Mouse (Mus musculus): ENCODE results near the gene Lrrc75a. TPM values are rescaled to one million over a fixed set of nuclear protein-coding genes. Genes with fewer than 3 reads are reported as not detected.

Lrrc75a gene
- polyA plus RNA-seq (2016; fragmentation: Nextera tagmentation; extraction: Ambion mirVana) = 14.2 and 15.9 TPM in 2 replicates

DNA sequence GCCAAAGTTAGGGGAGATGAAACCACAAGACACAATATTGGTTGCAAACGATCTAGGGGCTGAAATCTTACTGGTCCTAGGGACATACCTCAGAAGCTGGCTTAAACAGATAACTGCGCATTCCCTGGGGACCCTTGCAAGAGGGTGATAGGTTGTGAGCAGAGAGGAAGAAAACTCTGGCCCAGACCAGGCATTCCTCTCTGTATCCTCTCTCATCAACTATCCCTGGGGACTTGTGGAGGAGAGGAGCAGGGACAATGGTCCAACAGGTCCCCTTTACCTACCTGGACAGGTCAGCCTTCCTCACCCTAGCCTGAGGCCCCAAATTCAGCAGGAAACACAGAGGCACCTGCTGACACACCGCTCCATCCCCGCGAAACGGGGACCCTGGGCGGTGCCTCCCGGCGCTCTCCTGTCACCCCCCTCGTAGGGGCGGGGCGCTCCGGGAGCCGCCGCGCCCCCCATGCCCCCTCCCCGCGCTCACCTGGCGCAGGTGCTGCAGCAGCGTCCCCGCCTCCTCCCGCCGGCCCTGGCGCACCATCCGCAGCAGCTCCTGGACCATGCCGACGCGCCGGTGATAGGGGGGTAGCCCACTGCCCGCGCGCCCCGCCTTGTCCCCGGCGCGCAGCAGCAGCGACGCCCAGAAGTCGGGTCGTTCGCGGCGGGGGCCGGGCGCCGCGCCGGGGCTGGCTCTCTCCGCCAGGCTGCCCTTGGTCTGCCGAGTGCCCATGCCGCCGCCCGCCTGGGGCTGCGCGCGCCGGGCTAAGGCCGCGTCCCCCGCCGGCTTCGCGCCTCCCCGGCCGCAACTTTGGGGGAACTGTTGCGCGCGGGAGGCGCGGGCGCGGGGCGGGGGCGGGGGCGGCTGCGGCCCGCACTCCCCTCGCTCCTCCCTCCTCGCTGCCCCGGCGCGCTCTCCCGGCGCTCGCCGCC is at the start of gene Lrrc75a:
Lrrc75a (minus strand) TSS at position 863 of the 930 bp plus-strand sequence.
- Histone ChIP-seq H3K9ac (peak within 1 kb of the TSS; percentile 83), H3K4me3 (peak within 1 kb of the TSS; percentile 74), H3K36me3 (no peaks in the 10 kb centered on the region), H3K4me2 (replicated peaks) (peak within 1 kb of the TSS; percentile 96), H3K27me3 (replicated peaks) (no peaks in the 10 kb centered on the region), H3K27ac (0 out of 2 replicates have a peak within 1 kb of the TSS, but pooled peaks have one; percentile 17), H3K4me1 (peaks cover 42% of the 10 kb centered on the region), H3K9me3 (no peaks in the 10 kb centered on the region)
- ATAC-seq (ENCODE audit: low FRiP score, low read depth) = peak; percentile 82
- WGBS = under 1% methylated on average over 80 of the region's 86 CpGs

DNA sequence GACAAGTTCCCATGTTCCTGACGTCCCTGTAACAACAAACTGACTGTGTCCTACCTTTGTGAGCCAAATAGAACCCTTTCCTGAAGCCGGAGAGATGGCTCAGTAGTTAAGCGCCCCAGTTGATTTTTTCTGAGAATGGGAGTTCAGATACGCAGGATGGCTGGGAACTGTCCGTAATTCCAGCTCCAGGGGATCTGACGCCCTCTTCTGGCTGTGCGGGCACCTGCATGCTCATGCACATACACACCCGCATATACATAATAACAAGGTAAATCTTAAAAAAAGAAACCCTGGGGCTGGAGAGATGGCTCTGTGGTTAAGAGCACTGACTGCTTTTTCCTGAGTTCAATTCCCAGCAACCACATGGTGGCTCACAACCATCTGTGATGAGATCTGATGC is 46.8 kb upstream of the Lrrc75a start:
- no peaks in the 10 kb centered on the region for H3K27me3 ChIP-seq (replicated peaks)
- H3K4me1 ChIP-seq = no peaks in the 10 kb centered on the region
- H3K4me2 ChIP-seq (replicated peaks) = no peak overlapping the region
- 93% methylated on average over 8 of the region's 8 CpGs for WGBS
- no peak for ATAC-seq (ENCODE audit: low FRiP score, low read depth)
- no peak overlapping the region for H3K4me3 ChIP-seq
- no peak overlapping the region for H3K27ac ChIP-seq
- H3K9ac ChIP-seq = no peak overlapping the region
- H3K9me3 ChIP-seq = no peaks in the 10 kb centered on the region
- no peaks in the 10 kb centered on the region for H3K36me3 ChIP-seq

DNA sequence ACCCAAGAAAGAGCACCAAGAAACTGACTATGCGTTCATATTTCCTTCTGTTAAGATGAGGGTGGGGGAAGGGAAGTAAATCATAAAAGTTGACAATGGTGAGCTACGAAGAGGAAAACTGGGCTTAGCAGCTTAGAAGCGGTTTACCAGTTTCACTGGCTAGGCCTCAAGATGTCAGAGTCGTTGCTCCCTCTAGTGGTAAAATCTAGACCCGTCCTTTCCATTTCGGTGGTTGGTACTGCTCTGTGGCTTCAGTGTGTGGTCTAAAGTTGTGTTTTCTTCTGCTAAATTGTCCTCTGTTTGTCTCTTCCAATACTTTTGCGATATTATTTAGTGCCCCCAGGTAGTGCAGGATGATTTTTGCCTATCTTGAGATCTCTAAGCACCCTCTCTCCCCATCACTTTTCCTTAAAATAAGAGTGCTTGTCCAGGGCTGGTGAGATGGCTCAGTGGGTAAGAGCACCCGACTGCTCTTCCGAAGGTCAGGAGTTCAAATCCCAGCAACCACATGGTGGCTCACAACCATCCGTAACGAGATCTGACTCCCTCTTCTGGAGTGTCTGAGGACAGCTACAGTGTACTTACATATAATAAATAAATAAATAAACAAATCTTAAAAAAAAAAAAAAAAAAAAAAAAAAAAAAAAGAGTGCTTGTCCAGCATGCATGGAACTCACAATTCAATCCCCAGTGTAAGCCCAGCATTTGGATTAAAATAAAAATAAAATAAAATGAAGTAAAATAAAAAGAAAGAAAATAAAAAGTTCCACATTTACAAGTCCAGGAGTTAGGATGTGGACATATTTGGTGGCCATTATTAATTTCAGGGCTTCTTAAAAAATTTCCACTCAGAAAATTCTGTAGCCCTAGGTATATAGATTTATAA is 45.2 kb upstream of the Lrrc75a start:
- 22% methylated on average over 11 of the region's 11 CpGs for WGBS
- no peak overlapping the region for H3K9ac ChIP-seq
- H3K4me2 ChIP-seq (replicated peaks) = no peak overlapping the region
- H3K4me1 ChIP-seq = no peaks in the 10 kb centered on the region
- H3K27ac ChIP-seq = no peak overlapping the region
- no peaks in the 10 kb centered on the region for H3K27me3 ChIP-seq (replicated peaks)
- no peak overlapping the region for H3K4me3 ChIP-seq
- H3K36me3 ChIP-seq = no peaks in the 10 kb centered on the region
- ATAC-seq (ENCODE audit: low FRiP score, low read depth) = no peak; the same call in 1 of the 2 replicates
- H3K9me3 ChIP-seq = no peaks in the 10 kb centered on the region

DNA sequence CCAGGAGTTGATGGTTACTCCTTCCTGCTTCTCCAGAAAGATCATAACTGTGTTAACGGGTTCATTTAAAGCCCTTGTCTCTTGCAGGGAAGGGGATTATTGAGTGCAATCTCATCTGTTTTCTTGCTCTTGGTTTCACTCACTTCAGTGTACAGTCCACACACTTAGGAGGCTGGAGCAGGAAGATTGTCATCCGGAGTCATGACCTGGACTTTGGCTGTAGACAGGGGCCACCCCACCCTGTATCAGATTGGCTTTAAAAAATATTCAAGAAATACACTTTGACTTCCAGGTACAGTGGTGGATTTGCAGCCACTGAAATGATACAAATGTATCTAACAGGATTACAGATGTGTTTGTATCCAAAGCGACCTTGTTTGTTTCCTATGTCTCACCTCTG is 43.3 kb upstream of the Lrrc75a start:
- H3K9ac ChIP-seq = no peak overlapping the region
- no peaks in the 10 kb centered on the region for H3K9me3 ChIP-seq
- 96% methylated on average over 3 of the region's 3 CpGs for WGBS
- H3K4me2 ChIP-seq (replicated peaks) = no peak overlapping the region
- H3K36me3 ChIP-seq = no peaks in the 10 kb centered on the region
- no peak overlapping the region for H3K27ac ChIP-seq
- H3K4me3 ChIP-seq = no peak overlapping the region
- no peaks in the 10 kb centered on the region for H3K27me3 ChIP-seq (replicated peaks)
- no peaks in the 10 kb centered on the region for H3K4me1 ChIP-seq
- no peak for ATAC-seq (ENCODE audit: low FRiP score, low read depth)

DNA sequence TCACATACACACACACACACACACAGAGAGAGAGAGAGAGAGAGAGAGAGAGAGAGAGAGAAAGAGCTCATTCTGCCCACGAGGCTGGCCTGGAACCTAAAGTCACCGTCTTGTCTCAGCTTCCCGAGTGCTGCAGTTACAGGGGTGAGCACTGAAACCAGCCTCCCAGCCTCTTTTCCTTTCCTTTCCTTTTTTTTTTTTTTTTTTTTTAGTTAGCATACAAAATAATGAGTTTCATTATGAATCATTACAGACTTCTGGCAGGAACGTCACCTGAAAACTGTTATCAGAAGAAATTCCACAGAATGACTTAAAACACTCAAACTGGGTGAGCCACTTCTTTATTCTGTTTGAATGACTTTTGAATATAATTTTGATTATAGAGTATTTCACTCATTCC is 31.6 kb upstream of the Lrrc75a start:
- H3K4me2 ChIP-seq (replicated peaks) = no peak overlapping the region
- H3K27me3 ChIP-seq (replicated peaks) = no peaks in the 10 kb centered on the region
- WGBS = 88% methylated on average over 4 of the region's 4 CpGs
- H3K27ac ChIP-seq = no peak overlapping the region
- no peaks in the 10 kb centered on the region for H3K36me3 ChIP-seq
- ATAC-seq (ENCODE audit: low FRiP score, low read depth) = no peak
- H3K9ac ChIP-seq = no peak overlapping the region
- no peak overlapping the region for H3K4me3 ChIP-seq
- H3K4me1 ChIP-seq = no peaks in the 10 kb centered on the region
- H3K9me3 ChIP-seq = no peaks in the 10 kb centered on the region

DNA sequence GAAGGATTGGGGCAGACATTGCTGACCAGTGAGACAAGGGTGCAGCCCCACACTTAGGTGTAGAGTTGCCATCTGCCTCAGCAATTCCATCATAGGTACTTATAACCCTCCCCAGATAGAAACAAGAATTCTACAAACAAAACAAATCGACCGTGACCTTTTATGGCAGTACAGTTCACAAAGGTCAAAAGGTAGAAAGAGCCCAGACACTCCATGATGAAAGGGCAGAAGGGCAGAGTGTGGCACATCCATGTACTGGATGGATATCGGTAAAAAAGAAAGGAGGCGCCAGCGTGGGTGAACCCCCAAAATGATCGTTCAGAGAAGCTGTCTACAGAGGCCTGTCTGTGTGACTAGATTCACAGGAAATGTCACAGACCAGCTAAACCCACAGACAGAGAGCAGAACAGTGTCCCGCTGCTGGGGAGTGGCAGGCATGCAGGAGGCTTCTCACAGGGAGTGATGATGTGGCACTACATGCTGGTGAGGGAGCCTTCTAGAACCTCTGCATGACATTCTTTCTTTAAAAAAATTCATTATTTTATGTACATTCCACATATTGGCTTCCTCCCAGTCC is 30.5 kb upstream of the Lrrc75a start:
- WGBS = 83% methylated on average over 7 of the region's 7 CpGs

DNA sequence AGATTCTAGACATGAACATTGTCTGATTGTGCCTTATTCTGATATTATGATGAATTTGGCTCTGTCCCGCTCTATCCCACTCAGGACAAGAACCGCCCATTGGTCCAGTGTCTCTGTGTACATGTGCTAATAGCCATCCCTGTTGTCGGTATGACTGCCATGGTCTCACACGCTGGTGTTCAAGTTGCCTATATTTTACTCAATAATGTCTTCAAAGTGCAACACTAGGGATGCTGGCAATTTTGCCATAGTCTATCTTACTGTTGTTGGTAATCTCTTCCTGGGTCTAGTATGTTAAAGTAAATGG is 27.9 kb upstream of the Lrrc75a start:
- no peak; the same call in 1 of the 2 replicates for ATAC-seq (ENCODE audit: low FRiP score, low read depth)
- Histone ChIP-seq H3K4me3 (no peak overlapping the region), H3K4me2 (replicated peaks) (no peak overlapping the region), H3K27ac (no peak overlapping the region), H3K4me1 (0 out of 2 replicates have a peak, but pooled peaks cover 9% of the 10 kb centered on the region), H3K9me3 (no peaks in the 10 kb centered on the region), H3K9ac (no peak overlapping the region), H3K27me3 (replicated peaks) (no peaks in the 10 kb centered on the region), H3K36me3 (no peaks in the 10 kb centered on the region)
- 91% methylated on average over 4 of the region's 4 CpGs for WGBS

More for the DNA sequence above, 30.5 kb upstream of the Lrrc75a start:
- 0 out of 2 replicates have a peak overlapping the region, but pooled peaks have one; percentile 2 for H3K9ac ChIP-seq
- H3K9me3 ChIP-seq = no peaks in the 10 kb centered on the region
- H3K27me3 ChIP-seq (replicated peaks) = no peaks in the 10 kb centered on the region
- H3K4me3 ChIP-seq = no peak overlapping the region
- ATAC-seq (ENCODE audit: low FRiP score, low read depth) = no peak
- no peak overlapping the region for H3K27ac ChIP-seq
- H3K4me1 ChIP-seq = no peaks in the 10 kb centered on the region
- H3K4me2 ChIP-seq (replicated peaks) = no peak overlapping the region
- no peaks in the 10 kb centered on the region for H3K36me3 ChIP-seq

DNA sequence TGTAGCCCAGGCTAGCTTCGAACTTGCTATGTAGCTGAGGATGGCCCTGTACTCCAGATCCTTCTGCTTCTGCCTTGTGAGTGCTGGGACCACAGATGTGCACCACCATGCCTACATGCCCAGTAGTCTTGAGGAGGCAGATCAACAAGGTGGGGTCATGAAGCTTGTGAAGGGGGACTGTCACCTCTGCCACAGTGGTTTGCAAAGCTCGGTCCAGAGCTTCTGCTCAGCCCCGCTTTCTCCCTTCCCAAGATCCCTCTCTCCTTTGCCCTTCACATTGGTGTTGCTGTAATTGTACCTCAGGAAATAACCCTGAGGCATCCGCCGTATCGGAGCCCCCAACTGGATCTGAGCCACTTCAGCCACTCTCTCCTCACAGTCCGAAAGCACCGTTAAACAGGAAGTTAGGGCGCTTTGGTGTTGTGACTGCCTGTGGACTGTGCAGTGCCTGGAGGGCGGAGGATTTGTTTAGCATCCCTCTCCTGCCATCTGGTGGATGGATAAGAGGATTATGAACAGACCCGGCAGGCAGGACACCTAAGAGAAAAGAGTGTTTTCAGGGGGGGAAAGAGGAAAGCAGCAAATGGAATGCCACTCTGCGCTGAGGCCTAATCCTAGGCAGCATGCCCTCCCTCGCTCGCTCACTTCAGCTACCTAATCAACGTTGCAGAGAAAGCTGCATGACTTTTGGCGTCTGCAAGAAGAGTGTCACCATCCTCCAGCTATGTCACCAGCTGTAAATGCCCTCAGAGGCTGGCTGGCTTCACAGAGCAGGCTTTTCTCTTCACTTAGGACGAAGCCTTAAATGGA is 27.4 kb upstream of the Lrrc75a start:
- 0 out of 2 replicates have a peak, but pooled peaks cover 9% of the 10 kb centered on the region for H3K4me1 ChIP-seq
- H3K9ac ChIP-seq = 0 out of 2 replicates have a peak overlapping the region, but pooled peaks have one; percentile 13
- no peak overlapping the region for H3K4me3 ChIP-seq
- H3K9me3 ChIP-seq = no peaks in the 10 kb centered on the region
- H3K4me2 ChIP-seq (replicated peaks) = peak overlapping the region; percentile 54
- H3K36me3 ChIP-seq = no peaks in the 10 kb centered on the region
- peak; percentile 83 for ATAC-seq (ENCODE audit: low FRiP score, low read depth)
- no peaks in the 10 kb centered on the region for H3K27me3 ChIP-seq (replicated peaks)
- no peak overlapping the region for H3K27ac ChIP-seq
- 23% methylated on average over 17 of the region's 17 CpGs for WGBS

DNA sequence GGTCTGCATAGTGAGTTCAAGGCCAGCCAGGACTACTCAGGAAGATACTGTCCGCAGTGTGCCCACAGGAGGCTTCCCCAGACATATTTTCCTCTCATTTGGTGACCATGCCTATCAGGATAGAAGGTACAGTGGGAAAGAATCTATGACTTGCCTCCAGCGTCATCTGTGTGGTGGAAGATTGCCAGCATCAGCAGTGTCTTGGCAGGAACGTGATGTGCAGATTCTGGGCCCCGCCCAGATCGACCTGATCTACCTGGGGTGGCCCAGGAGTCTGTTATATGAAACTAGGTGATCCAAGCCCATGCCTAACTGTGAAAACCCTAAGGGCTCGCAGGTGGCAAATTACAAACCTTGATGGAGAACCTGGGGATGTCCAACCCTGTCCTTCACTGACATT is 21.7 kb upstream of the Lrrc75a start:
- H3K36me3 ChIP-seq = peaks cover 9% of the 10 kb centered on the region; the same call in 1 of the 2 replicates
- no peak overlapping the region for H3K27ac ChIP-seq
- H3K9ac ChIP-seq = no peak overlapping the region
- H3K4me3 ChIP-seq = no peak overlapping the region
- no peaks in the 10 kb centered on the region for H3K27me3 ChIP-seq (replicated peaks)
- 0 out of 2 replicates have a peak, but pooled peaks cover 9% of the 10 kb centered on the region for H3K4me1 ChIP-seq
- 84% methylated on average over 6 of the region's 6 CpGs for WGBS
- no peaks in the 10 kb centered on the region for H3K9me3 ChIP-seq
- H3K4me2 ChIP-seq (replicated peaks) = no peak overlapping the region
- no peak for ATAC-seq (ENCODE audit: low FRiP score, low read depth)

DNA sequence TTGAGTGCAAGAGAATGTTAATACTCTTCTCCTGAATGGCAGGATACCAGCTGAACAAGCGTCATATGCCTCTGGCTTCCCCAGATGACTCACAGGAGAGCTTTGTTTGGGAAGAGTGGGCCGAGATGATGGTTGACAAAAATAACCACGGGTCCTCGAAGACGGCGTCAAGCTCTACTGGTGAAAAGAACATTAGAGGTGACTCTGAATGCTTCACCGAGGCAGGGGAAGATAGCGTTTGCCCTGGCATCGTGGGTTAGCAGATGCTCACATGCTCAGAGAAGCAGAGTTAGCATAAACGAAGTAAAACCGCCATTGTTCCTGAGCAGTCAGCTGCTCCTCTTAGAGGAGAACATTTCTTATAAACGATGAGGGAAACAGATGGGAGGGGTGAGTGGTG is 21.1 kb upstream of the Lrrc75a start:
- Histone ChIP-seq H3K36me3 (peaks cover 13% of the 10 kb centered on the region), H3K27me3 (replicated peaks) (no peaks in the 10 kb centered on the region), H3K4me3 (no peak overlapping the region), H3K27ac (no peak overlapping the region), H3K4me1 (0 out of 2 replicates have a peak, but pooled peaks cover 9% of the 10 kb centered on the region), H3K4me2 (replicated peaks) (no peak overlapping the region), H3K9me3 (no peaks in the 10 kb centered on the region), H3K9ac (no peak overlapping the region)
- ATAC-seq (ENCODE audit: low FRiP score, low read depth) = no peak
- 72% methylated on average over 12 of the region's 12 CpGs for WGBS

DNA sequence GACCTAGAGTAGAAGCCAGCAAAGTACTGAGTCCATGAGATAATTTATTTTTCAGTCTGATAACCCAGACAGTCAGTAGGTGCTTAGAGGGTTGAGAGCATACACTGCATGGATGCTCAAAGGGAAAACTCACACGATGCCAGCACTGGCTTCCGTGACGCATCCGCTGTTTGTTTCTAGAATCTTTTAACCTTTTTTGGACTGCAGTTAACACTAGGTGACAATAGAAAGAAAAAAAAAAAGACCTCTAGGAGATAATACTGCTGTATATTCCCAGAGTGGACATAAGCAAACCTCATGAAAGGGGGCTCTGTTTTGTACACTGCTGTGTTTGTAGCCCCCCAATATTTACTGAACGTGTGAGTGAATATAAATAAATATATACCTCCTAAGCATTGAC is 20.7 kb upstream of the Lrrc75a start:
- H3K27me3 ChIP-seq (replicated peaks) = no peaks in the 10 kb centered on the region
- no peak overlapping the region for H3K4me3 ChIP-seq
- no peak for ATAC-seq (ENCODE audit: low FRiP score, low read depth)
- H3K4me2 ChIP-seq (replicated peaks) = no peak overlapping the region
- 0 out of 2 replicates have a peak, but pooled peaks cover 9% of the 10 kb centered on the region for H3K4me1 ChIP-seq
- no peak overlapping the region for H3K27ac ChIP-seq
- WGBS = 94% methylated on average over 5 of the region's 5 CpGs
- no peaks in the 10 kb centered on the region for H3K9me3 ChIP-seq
- H3K36me3 ChIP-seq = peaks cover 13% of the 10 kb centered on the region
- no peak overlapping the region for H3K9ac ChIP-seq
